Comparison of ENCODE assay signal across 8 mouse cellular contexts in genomic region chr7:25402671-25403101, GRCm38 (mm10). TPM values are rescaled to one million over a fixed set of nuclear protein-coding genes. Genes with fewer than 3 reads are reported as not detected.
DNase-seq lines count a peak whose midpoint lies in the region; ATAC-seq and TF ChIP-seq lines count a peak whose summit lies in the region.

No protein-coding gene starts in this region.

- no peak overlapping the region for H3K9ac ChIP-seq in hindbrain, postnatal 0 days (replicated peaks; ENCODE audit: low read length)
- H3K9ac ChIP-seq in hindbrain, embryonic 16.5 days (ENCODE audit: low read depth, low read length), result no peak overlapping the region
- H3K9ac ChIP-seq in lung, embryonic 16.5 days (ENCODE audit: low read length), result no peak overlapping the region

- H3K4me1 ChIP-seq in hindbrain, postnatal 0 days (ENCODE audit: insufficient read depth, low read length), result no peaks in the 10 kb centered on the region
- H3K4me1 ChIP-seq in hindbrain, embryonic 16.5 days (ENCODE audit: control insufficient read depth, insufficient read depth, low read depth, low read length), result no peaks in the 10 kb centered on the region; the same call in 1 of the 2 replicates
- no peaks in the 10 kb centered on the region for H3K4me1 ChIP-seq in lung, embryonic 16.5 days (replicated peaks; ENCODE audit: control insufficient read depth, insufficient read depth, low read length)

- no peak overlapping the region for H3K4me2 ChIP-seq in hindbrain, postnatal 0 days (ENCODE audit: low read depth, low read length)
- no peak overlapping the region for H3K4me2 ChIP-seq in hindbrain, embryonic 16.5 days (ENCODE audit: low read length)
- no peak overlapping the region for H3K4me2 ChIP-seq in lung, embryonic 16.5 days (ENCODE audit: low read depth, low read length)

- peak; percentile 30 for DNase-seq in hindbrain, postnatal 0 days (ENCODE audit: low spot score)
- DNase-seq in MEL-GATA-1-ER (ENCODE audit: extremely low read depth, low read depth), result peak; percentile 18
- DNase-seq in kidney, adult 8-10 months, result peak; percentile 84 to 86
- DNase-seq in thymus, postnatal 36 days, result peak; percentile 33 to 43
- no peak for DNase-seq in urinary bladder, adult 2 months (ENCODE audit: low spot score)

- H3K27ac ChIP-seq in hindbrain, postnatal 0 days, result no peak overlapping the region
- H3K27ac ChIP-seq in hindbrain, embryonic 16.5 days (ENCODE audit: low read depth, low read length), result no peak overlapping the region
- no peak overlapping the region for H3K27ac ChIP-seq in lung, embryonic 16.5 days (ENCODE audit: low read length)

- WGBS in hindbrain, postnatal 0 days, result 1% methylated on average over 2 of the region's 2 CpGs
- 2% methylated on average over 2 of the region's 2 CpGs for WGBS in hindbrain, embryonic 16.5 days
- 2% methylated on average over 2 of the region's 2 CpGs for WGBS in lung, embryonic 16.5 days

- no peak for ATAC-seq in hindbrain, postnatal 0 days
- ATAC-seq in hindbrain, embryonic 16.5 days, result no peak
- peak; percentile 87 for ATAC-seq in common myeloid progenitor, adult 5-6 weeks (replicated peaks; ENCODE audit: low read depth, poor library complexity, severe bottlenecking)
- 0 out of 2 replicates have a peak, but pooled peaks have one; percentile 26 for ATAC-seq in lung, embryonic 16.5 days (ENCODE audit: low read depth)

- peak; percentile 64 for TF ChIP-seq CTCF in hindbrain, postnatal 0 days (IDR thresholded peaks at IDR 0.05; ENCODE audit: low read depth)

- H3K9me3 ChIP-seq in hindbrain, postnatal 0 days (ENCODE audit: low read length), result no peaks in the 10 kb centered on the region
- no peaks in the 10 kb centered on the region for H3K9me3 ChIP-seq in hindbrain, embryonic 16.5 days (ENCODE audit: control insufficient read depth, low read length)
- H3K9me3 ChIP-seq in lung, embryonic 16.5 days (ENCODE audit: control insufficient read depth, low read length), result no peaks in the 10 kb centered on the region

- H3K4me3 ChIP-seq in hindbrain, postnatal 0 days (ENCODE audit: low read length), result no peak overlapping the region
- H3K4me3 ChIP-seq in hindbrain, embryonic 16.5 days (ENCODE audit: low read length), result no peak overlapping the region
- no peak overlapping the region for H3K4me3 ChIP-seq in lung, embryonic 16.5 days (ENCODE audit: low read length)

- no peaks in the 10 kb centered on the region for H3K36me3 ChIP-seq in hindbrain, postnatal 0 days (ENCODE audit: insufficient read depth, low read length)
- no peaks in the 10 kb centered on the region for H3K36me3 ChIP-seq in hindbrain, embryonic 16.5 days (ENCODE audit: control insufficient read depth, insufficient read depth, low read length)
- H3K36me3 ChIP-seq in lung, embryonic 16.5 days (ENCODE audit: control insufficient read depth, insufficient read depth, low read length), result no peaks in the 10 kb centered on the region

- H3K27me3 ChIP-seq in hindbrain, postnatal 0 days (ENCODE audit: insufficient read depth, low read length), result no peaks in the 10 kb centered on the region
- H3K27me3 ChIP-seq in hindbrain, embryonic 16.5 days (replicated peaks; ENCODE audit: control insufficient read depth, insufficient read depth, low read length), result no peaks in the 10 kb centered on the region
- no peaks in the 10 kb centered on the region for H3K27me3 ChIP-seq in lung, embryonic 16.5 days (ENCODE audit: control insufficient read depth, insufficient read depth, low read depth, low read length)

RNA-seq across cellular contexts. Expression of gene Lipe, which starts 4.2 kb away (rescaled TPM):
- 9.6 and 18.7 TPM in 2 replicates for total RNA-seq in hindbrain, postnatal 0 days (2014; rRNA removed)
- 7.8 and 9.1 TPM in 2 replicates for polyA plus RNA-seq in hindbrain, postnatal 0 days (2015; fragmentation: Nextera tagmentation; extraction: Ambion mirVana)
- polyA plus RNA-seq in hindbrain, embryonic 16.5 days (2015; fragmentation: Nextera tagmentation; extraction: Ambion mirVana), result 12.4 TPM in 2 replicates
- total RNA-seq in common myeloid progenitor, adult 5-6 weeks (2017), result 6.6 and 10.1 TPM in 2 replicates
- 9.4 and 11.4 TPM in 2 replicates for polyA plus RNA-seq in lung, embryonic 16.5 days (2015; fragmentation: Nextera tagmentation; extraction: Ambion mirVana)
- polyA plus RNA-seq in urinary bladder, adult 2 months (2012; rRNA removed), result 24.8 and 25.1 TPM in 2 replicates

RNA-seq across cellular contexts. Expression of gene Cxcl17, which starts 10.0 kb away (rescaled TPM):
- total RNA-seq in hindbrain, postnatal 0 days (2014; rRNA removed), result not detected in 2 replicates
- polyA plus RNA-seq in hindbrain, postnatal 0 days (2015; fragmentation: Nextera tagmentation; extraction: Ambion mirVana), result 0.66 and 0.82 TPM in 2 replicates
- 0.65 and 1.1 TPM in 2 replicates for polyA plus RNA-seq in hindbrain, embryonic 16.5 days (2015; fragmentation: Nextera tagmentation; extraction: Ambion mirVana)
- total RNA-seq in common myeloid progenitor, adult 5-6 weeks (2017), result not detected in 2 replicates
- polyA plus RNA-seq in lung, embryonic 16.5 days (2015; fragmentation: Nextera tagmentation; extraction: Ambion mirVana), result 0.49 TPM in 1 of 2 replicates, not detected in the other
- polyA plus RNA-seq in urinary bladder, adult 2 months (2012; rRNA removed), result 0.08 and 0.16 TPM in 2 replicates

RNA-seq across cellular contexts. Expression of gene Cnfn, which starts 33.2 kb away (rescaled TPM):
- not detected in 2 replicates for total RNA-seq in hindbrain, postnatal 0 days (2014; rRNA removed)
- 0.30 and 0.89 TPM in 2 replicates for polyA plus RNA-seq in hindbrain, postnatal 0 days (2015; fragmentation: Nextera tagmentation; extraction: Ambion mirVana)
- 0.54 and 0.90 TPM in 2 replicates for polyA plus RNA-seq in hindbrain, embryonic 16.5 days (2015; fragmentation: Nextera tagmentation; extraction: Ambion mirVana)
- not detected in 2 replicates for total RNA-seq in common myeloid progenitor, adult 5-6 weeks (2017)
- 0.33 and 2.9 TPM in 2 replicates for polyA plus RNA-seq in lung, embryonic 16.5 days (2015; fragmentation: Nextera tagmentation; extraction: Ambion mirVana)
- polyA plus RNA-seq in urinary bladder, adult 2 months (2012; rRNA removed), result not detected in 2 replicates

Comparison
In these comparisons a context has a peak if more than half of its experiments do, and no peak if none do; other contexts are left out.
1. ATAC-seq: peak in common myeloid progenitor, adult 5-6 weeks (single experiment) and lung, embryonic 16.5 days (single experiment); none in hindbrain, postnatal 0 days (single experiment) and hindbrain, embryonic 16.5 days (single experiment).